Mouse (Mus musculus): Measurements from ENCODE around the gene Fam90a1b. TPM values are rescaled to one million over a fixed set of nuclear protein-coding genes. Genes with fewer than 3 reads are reported as not detected.
"Not testable (repeated sequence)": the region's sequence is repeated elsewhere in the genome, so short reads cannot be mapped to it uniquely, and the experiment has no call there.

Gene Fam90a1b
- polyA plus RNA-seq (2014; fragmentation: Nextera tagmentation; extraction: Ambion mirVana) = 0.18 TPM in 1 of 2 replicates, not detected in the other

DNA sequence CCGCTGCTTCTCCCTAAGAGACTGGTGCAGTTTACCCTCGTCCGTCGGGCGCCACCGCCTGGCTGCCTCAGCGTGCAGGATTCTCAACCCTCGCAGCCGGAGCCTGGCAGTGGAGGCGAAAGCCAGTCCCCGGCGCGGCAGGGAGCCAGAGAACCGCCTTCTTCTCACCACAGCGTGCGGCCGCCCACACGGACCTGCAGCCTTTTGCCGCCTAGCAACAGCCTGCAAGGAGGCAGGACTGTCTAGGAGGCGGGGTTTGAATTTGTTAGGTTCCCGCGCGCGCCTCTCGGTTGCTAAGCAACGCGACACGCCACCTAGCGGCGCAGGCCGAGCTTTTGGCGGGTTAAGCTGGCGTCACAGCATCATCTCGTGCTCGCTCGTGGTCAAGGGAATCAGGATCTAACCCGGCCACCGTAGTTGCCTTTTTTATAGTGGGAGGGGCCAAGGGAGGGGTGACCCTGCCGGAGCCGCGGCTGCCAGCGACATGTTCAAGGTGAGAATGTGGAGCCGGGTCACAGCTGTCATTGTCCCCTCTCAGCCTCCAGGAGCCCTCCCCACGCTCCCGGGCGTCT lies at the start of gene Fam90a1b, which contains the start of gene Apoo:
Fam90a1b (minus strand) TSS at position 108 of the 572 bp plus-strand sequence.
Apoo (plus strand) TSS at position 448 of the 572 bp plus-strand sequence.
- Histone ChIP-seq H3K27ac (ENCODE audit: low read depth, low read length) (peak within 1 kb of the TSS; percentile 7; the same call in 1 of the 2 replicates), H3K4me2 (peak within 1 kb of the TSS; percentile 40), H3K4me3 (ENCODE audit: low read depth, low read length) (peak within 1 kb of the TSS; percentile 57), H3K4me1 (ENCODE audit: control insufficient read depth, insufficient read depth, low read length) (no peaks in the 10 kb centered on the region; the same call in 1 of the 2 replicates), H3K9ac (ENCODE audit: low read length) (peak within 1 kb of the TSS; percentile 57), H3K36me3 (ENCODE audit: control insufficient read depth, insufficient read depth, low read length) (no peaks in the 10 kb centered on the region), H3K27me3 (ENCODE audit: control insufficient read depth, insufficient read depth, low read length) (peaks cover 44% of the 10 kb centered on the region), H3K9me3 (ENCODE audit: control insufficient read depth, low read length) (no peaks in the 10 kb centered on the region)
- peak; percentile 99 for DNase-seq (ENCODE audit: low spot score, missing footprints)
- ATAC-seq (ENCODE audit: low FRiP score) = peak; percentile 99
- 22% methylated on average over 46 of the region's 46 CpGs for WGBS

DNA sequence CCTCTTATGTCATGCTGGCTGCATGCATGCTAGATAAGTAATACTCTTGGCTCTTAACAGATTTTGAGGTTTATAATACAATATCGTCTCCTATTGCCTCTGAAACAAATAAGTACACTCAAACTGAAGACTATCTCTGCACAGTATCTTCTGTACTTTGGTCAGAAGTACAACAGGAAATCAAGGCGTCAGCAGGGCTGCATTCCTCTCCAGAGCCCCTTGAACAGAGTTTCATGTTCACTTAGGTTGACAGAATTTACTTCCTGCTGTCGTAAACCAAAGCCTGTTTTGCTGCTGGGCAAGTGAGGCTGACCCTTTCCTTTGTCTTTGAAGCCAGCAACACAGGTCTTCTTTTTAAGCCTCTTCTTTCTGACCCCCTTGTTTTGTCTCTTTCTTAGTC lies 42.4 kb upstream of the Fam90a1b start:
- Histone ChIP-seq H3K4me2 (no peak overlapping the region), H3K36me3 (ENCODE audit: control insufficient read depth, insufficient read depth, low read length) (no peaks in the 10 kb centered on the region), H3K9me3 (ENCODE audit: control insufficient read depth, low read length) (no peaks in the 10 kb centered on the region), H3K9ac (ENCODE audit: low read length) (no peak overlapping the region), H3K27me3 (ENCODE audit: control insufficient read depth, insufficient read depth, low read length) (peaks cover 22% of the 10 kb centered on the region), H3K4me1 (ENCODE audit: control insufficient read depth, insufficient read depth, low read length) (no peaks in the 10 kb centered on the region), H3K27ac (ENCODE audit: low read depth, low read length) (no peak overlapping the region), H3K4me3 (ENCODE audit: low read depth, low read length) (no peak overlapping the region)
- ATAC-seq (ENCODE audit: low FRiP score) (no peak), DNase-seq (ENCODE audit: low spot score, missing footprints) (no peak)
- WGBS = 43% methylated on average over 3 of the region's 3 CpGs

DNA sequence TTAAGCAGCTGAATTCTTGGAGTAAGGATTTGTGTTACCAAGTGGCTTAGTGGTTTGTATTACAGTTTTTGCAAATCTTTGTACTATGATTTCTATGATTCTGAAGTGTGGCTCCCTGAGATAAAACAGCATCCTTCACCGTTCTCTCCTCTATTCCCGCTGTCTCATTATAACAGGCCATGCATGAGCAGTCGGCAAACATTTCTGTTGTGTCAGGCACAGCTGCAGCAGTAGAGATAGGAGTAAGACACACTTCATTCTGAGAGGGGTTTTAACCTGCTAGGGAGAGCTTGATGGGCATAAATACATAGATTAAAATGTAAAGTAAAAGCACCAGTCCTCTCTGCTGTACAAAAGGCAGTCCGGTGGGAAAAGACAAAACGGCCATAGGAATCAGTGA lies 12.2 kb upstream of the Fam90a1b start:
- Histone ChIP-seq H3K4me3 (ENCODE audit: low read depth, low read length) (no peak overlapping the region), H3K9ac (ENCODE audit: low read length) (no peak overlapping the region), H3K4me2 (no peak overlapping the region), H3K27me3 (ENCODE audit: control insufficient read depth, insufficient read depth, low read length) (peaks cover 34% of the 10 kb centered on the region), H3K9me3 (ENCODE audit: control insufficient read depth, low read length) (no peaks in the 10 kb centered on the region), H3K27ac (ENCODE audit: low read depth, low read length) (no peak overlapping the region), H3K36me3 (ENCODE audit: control insufficient read depth, insufficient read depth, low read length) (no peaks in the 10 kb centered on the region), H3K4me1 (ENCODE audit: control insufficient read depth, insufficient read depth, low read length) (no peaks in the 10 kb centered on the region)
- WGBS = 60% methylated on average over 5 of the region's 5 CpGs
- ATAC-seq (ENCODE audit: low FRiP score) = 0 out of 2 replicates have a peak, but pooled peaks have one; percentile 57
- no peak for DNase-seq (ENCODE audit: low spot score, missing footprints)

DNA sequence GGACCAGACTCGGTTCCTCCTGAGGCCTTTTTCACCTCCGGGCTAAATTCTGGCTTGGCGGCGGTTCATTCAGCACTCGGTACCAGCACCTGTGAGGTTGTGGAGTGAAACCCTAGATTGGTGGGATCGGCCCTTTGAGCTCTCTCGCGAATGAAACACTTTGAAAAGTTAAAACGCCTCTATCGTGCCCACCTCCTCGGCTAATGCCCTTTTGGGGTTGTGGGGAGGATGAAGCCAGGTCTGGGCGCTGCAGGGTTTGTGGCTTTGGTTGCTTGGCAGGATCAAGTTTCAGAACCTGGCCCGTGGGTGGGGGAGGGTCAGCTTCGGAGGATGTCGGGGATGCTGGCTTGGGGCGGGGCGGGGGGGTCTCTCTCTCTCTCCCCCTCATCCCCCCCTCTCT lies 671 bp upstream of the Fam90a1b start:
- H3K4me1 ChIP-seq (ENCODE audit: control insufficient read depth, insufficient read depth, low read length) = no peaks in the 10 kb centered on the region; the same call in 1 of the 2 replicates
- H3K36me3 ChIP-seq (ENCODE audit: control insufficient read depth, insufficient read depth, low read length) = no peaks in the 10 kb centered on the region
- H3K9me3 ChIP-seq (ENCODE audit: control insufficient read depth, low read length) = no peaks in the 10 kb centered on the region
- 21% methylated on average over 16 of the region's 17 CpGs for WGBS
- DNase-seq (ENCODE audit: low spot score, missing footprints) (no peak), ATAC-seq (ENCODE audit: low FRiP score) (peak; percentile 63)
- H3K4me2 ChIP-seq = peak overlapping the region; percentile 35
- peak overlapping the region; percentile 57 for H3K9ac ChIP-seq (ENCODE audit: low read length)
- H3K27ac ChIP-seq (ENCODE audit: low read depth, low read length) = peak overlapping the region; percentile 7; the same call in 1 of the 2 replicates
- H3K4me3 ChIP-seq (ENCODE audit: low read depth, low read length) = peak overlapping the region; percentile 57
- H3K27me3 ChIP-seq (ENCODE audit: control insufficient read depth, insufficient read depth, low read length) = peaks cover 45% of the 10 kb centered on the region

DNA sequence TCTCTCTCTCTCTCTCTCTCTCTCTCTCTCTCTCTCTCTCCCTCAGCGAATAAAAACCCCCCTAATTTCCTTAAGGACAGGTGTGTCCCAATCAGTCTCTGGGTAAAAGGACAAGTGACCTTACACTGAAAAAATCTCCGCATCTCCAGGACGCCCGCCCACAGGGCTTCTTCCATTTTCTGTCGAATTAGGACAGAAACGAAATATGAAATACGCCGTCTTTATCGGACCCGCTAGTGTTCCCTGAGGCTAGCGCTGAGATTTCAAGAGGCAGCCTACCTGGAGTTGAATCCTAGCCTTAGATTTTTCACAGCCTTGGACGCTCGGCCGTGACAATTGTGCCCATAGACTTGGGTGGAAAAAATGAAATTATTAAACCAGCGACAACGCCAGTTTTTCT lies 548 bp downstream of the Fam90a1b start:
- no peaks in the 10 kb centered on the region for H3K36me3 ChIP-seq (ENCODE audit: control insufficient read depth, insufficient read depth, low read length)
- H3K27ac ChIP-seq (ENCODE audit: low read depth, low read length) = no peak overlapping the region
- H3K27me3 ChIP-seq (ENCODE audit: control insufficient read depth, insufficient read depth, low read length) = peaks cover 43% of the 10 kb centered on the region
- ATAC-seq (ENCODE audit: low FRiP score) (no peak), DNase-seq (ENCODE audit: low spot score, missing footprints) (peak; percentile 91)
- H3K9ac ChIP-seq (ENCODE audit: low read length) = no peak overlapping the region
- H3K4me3 ChIP-seq (ENCODE audit: low read depth, low read length) = peak overlapping the region; percentile 21; the same call in 1 of the 2 replicates
- H3K4me2 ChIP-seq = peak overlapping the region; percentile 40
- no peaks in the 10 kb centered on the region; the same call in 1 of the 2 replicates for H3K4me1 ChIP-seq (ENCODE audit: control insufficient read depth, insufficient read depth, low read length)
- 19% methylated on average over 15 of the region's 16 CpGs for WGBS
- no peaks in the 10 kb centered on the region for H3K9me3 ChIP-seq (ENCODE audit: control insufficient read depth, low read length)

DNA sequence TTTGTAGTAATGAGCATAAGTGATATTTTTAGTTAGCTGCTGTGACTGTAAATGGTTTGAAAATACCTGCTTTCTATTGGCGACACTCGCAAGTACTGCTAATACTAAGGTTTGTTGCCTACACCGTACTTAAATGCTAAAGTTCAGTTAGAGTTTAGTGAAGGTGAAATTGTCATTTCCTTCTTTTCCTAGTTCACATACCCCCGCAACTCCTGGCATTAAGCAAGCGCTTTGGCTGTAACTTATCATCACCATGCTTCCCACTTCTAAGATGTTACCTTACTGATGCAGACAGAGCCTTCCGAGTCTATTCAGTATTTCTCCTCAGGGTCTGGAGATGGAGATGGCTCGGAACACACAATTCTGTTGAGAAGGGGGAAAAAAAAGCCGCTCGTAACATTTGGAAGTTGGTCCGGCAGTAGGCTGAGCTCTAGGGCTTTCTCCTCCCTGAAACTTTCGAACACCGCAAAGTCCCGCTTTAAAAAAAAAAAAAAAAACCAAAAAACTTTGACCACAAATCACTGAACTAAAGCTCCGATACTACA lies 1.1 kb downstream of the Fam90a1b start:
- peak overlapping the region; percentile 40 for H3K4me2 ChIP-seq
- H3K36me3 ChIP-seq (ENCODE audit: control insufficient read depth, insufficient read depth, low read length) = no peaks in the 10 kb centered on the region
- peak; percentile 92 for DNase-seq (ENCODE audit: low spot score, missing footprints)
- H3K4me1 ChIP-seq (ENCODE audit: control insufficient read depth, insufficient read depth, low read length) = no peaks in the 10 kb centered on the region; the same call in 1 of the 2 replicates
- H3K4me3 ChIP-seq (ENCODE audit: low read depth, low read length) = no peak overlapping the region; the same call in 1 of the 2 replicates
- 23% methylated on average over 14 of the region's 14 CpGs for WGBS
- ATAC-seq (ENCODE audit: low FRiP score) = no peak
- H3K27ac ChIP-seq (ENCODE audit: low read depth, low read length) = no peak overlapping the region
- H3K27me3 ChIP-seq (ENCODE audit: control insufficient read depth, insufficient read depth, low read length) = peaks cover 42% of the 10 kb centered on the region
- H3K9me3 ChIP-seq (ENCODE audit: control insufficient read depth, low read length) = no peaks in the 10 kb centered on the region
- H3K9ac ChIP-seq (ENCODE audit: low read length) = no peak overlapping the region

DNA sequence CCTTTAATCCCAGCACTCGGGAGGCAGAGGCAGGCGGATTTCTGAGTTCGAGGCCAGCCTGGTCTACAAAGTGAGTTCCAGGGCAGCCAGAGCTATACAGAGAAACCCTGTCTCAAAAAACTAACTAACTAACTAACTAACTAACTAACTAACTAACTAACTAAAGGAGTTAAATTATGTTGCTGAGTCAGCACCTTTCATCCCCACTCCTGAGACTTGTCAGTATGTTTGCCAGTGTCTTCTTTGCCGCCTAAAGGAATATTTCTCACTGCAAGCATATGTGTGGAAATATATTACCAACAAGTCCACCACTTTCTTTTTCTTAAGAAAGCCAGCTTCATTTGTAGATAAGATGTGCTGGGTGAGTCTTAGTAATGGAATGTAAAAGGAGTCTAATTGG lies 22.9 kb downstream of the Fam90a1b start:
- not testable (repeated sequence) for H3K4me2 ChIP-seq; H3K4me1 ChIP-seq (ENCODE audit: control insufficient read depth, insufficient read depth, low read length); H3K4me3 ChIP-seq (ENCODE audit: low read depth, low read length); H3K9me3 ChIP-seq (ENCODE audit: control insufficient read depth, low read length); H3K27ac ChIP-seq (ENCODE audit: low read depth, low read length); ATAC-seq (ENCODE audit: low FRiP score); DNase-seq (ENCODE audit: low spot score, missing footprints); H3K9ac ChIP-seq (ENCODE audit: low read length); H3K36me3 ChIP-seq (ENCODE audit: control insufficient read depth, insufficient read depth, low read length)
- WGBS = 81% methylated on average over 4 of the region's 4 CpGs
- H3K27me3 ChIP-seq (ENCODE audit: control insufficient read depth, insufficient read depth, low read length) = peaks cover 24% of the 10 kb centered on the region

DNA sequence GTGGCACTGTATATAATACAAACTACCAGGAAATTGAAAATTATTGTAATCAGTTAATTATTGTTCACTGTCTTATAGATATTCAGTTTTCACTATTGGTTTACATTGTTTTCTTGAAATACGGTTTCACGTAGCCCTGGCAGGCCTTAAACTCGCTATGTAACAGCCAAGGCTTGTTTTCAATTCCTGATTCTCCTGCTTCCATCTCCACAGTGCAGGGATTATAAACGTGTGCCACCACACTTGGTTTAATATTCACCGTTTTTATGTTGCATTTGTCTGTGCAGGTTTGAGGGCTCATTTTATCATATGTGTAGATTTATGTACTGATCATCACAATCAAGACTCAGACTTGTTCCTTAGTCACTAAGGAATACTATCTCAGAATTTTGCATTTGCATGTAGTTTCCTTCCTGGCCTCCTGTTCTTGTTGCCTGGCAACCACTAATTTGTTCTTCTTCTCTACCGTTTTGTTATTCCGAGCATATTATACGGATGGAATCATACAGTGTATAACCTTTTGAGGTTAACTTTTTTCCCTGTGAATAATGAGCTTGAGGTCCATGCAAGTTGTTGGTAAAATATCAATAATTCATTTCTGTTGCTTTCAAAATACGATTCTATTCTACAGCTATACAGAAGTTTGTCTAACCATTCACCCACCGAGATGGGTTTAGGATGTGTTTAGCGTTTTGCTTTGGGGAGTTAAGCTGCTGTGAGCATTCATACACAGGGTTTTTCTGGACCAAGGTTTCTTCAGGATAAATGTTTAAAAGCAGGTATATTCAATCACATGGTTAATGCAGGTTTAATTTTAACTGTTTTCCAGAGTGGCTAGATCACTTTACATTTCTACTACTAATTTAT lies 45.3 kb downstream of the Fam90a1b start:
- Histone ChIP-seq H3K4me3 (ENCODE audit: low read depth, low read length) (no peak overlapping the region), H3K27ac (ENCODE audit: low read depth, low read length) (no peak overlapping the region), H3K27me3 (ENCODE audit: control insufficient read depth, insufficient read depth, low read length) (peaks cover 24% of the 10 kb centered on the region), H3K36me3 (ENCODE audit: control insufficient read depth, insufficient read depth, low read length) (no peaks in the 10 kb centered on the region), H3K9me3 (ENCODE audit: control insufficient read depth, low read length) (no peaks in the 10 kb centered on the region), H3K9ac (ENCODE audit: low read length) (no peak overlapping the region), H3K4me1 (ENCODE audit: control insufficient read depth, insufficient read depth, low read length) (no peaks in the 10 kb centered on the region), H3K4me2 (no peak overlapping the region)
- DNase-seq (ENCODE audit: low spot score, missing footprints) = no peak
- 76% methylated on average over 11 of the region's 11 CpGs for WGBS
- ATAC-seq (ENCODE audit: low FRiP score) = no peak

Data from midbrain, embryonic 11.5 days (tissue).